26 mouse cellular contexts compared by ENCODE assay signal in genomic region chr5:143422990-143423389, GRCm38 (mm10). TPM values are rescaled to one million over a fixed set of nuclear protein-coding genes. Genes with fewer than 3 reads are reported as not detected.
DNase-seq lines count a peak whose midpoint lies in the region; ATAC-seq and TF ChIP-seq lines count a peak whose summit lies in the region.
"Had no signal": no experiment of that assay in that cellular context is flagged by ENCODE, and none has a peak within 500 bp of the region (broad histone marks: within the 10 kb centered on the region; RNA-seq: fewer than 3 reads in every experiment).

No protein-coding gene starts in this region.

- no peaks in the 10 kb centered on the region for H3K27me3 ChIP-seq in intestine, embryonic 14.5 days (replicated peaks; ENCODE audit: control insufficient read depth, insufficient read depth, low read length)
- H3K27me3 ChIP-seq in intestine, embryonic 15.5 days (replicated peaks): no peaks in the 10 kb centered on the region
- no peaks in the 10 kb centered on the region for H3K27me3 ChIP-seq in liver, postnatal 0 days (ENCODE audit: insufficient read depth, low read length)
- H3K27me3 ChIP-seq in liver, embryonic 12.5 days (replicated peaks): no peaks in the 10 kb centered on the region
- H3K27me3 ChIP-seq in MEL (ENCODE audit: control insufficient read depth in 1 of 2, insufficient read depth in 2 of 2, low read length in 2 of 2): no peaks in the 10 kb centered on the region
- H3K27me3 ChIP-seq in Patski: no peaks in the 10 kb centered on the region
- H3K27me3 ChIP-seq: embryonic facial prominence, embryonic 15.5 days; forebrain, embryonic 13.5 days; heart, embryonic 12.5 days; hindbrain, embryonic 15.5 days; limb, embryonic 12.5 days had no signal

- no peaks in the 10 kb centered on the region for H3K79me2 ChIP-seq in MEL (ENCODE audit: control insufficient read depth, insufficient read depth, low read length, poor library complexity)

- ATAC-seq in intestine, embryonic 14.5 days (replicated peaks; ENCODE audit: low FRiP score, low TSS enrichment, low read depth): 0 out of 2 replicates have a peak, but pooled peaks have one; percentile 16
- ATAC-seq in intestine, embryonic 15.5 days: no peak
- ATAC-seq in liver, postnatal 0 days: no peak
- no peak for ATAC-seq in liver, embryonic 12.5 days
- no peak for ATAC-seq in Patski
- ATAC-seq: forebrain, embryonic 13.5 days had no signal

- peaks cover 46% of the 10 kb centered on the region for H3K36me3 ChIP-seq in intestine, embryonic 14.5 days (ENCODE audit: control insufficient read depth, insufficient read depth, low read length)
- peaks cover 39% of the 10 kb centered on the region for H3K36me3 ChIP-seq in intestine, embryonic 15.5 days
- H3K36me3 ChIP-seq in liver, postnatal 0 days (replicated peaks; ENCODE audit: insufficient read depth, low read length): peaks cover 40% of the 10 kb centered on the region
- peaks cover 57% of the 10 kb centered on the region for H3K36me3 ChIP-seq in liver, embryonic 12.5 days
- H3K36me3 ChIP-seq in MEL (ENCODE audit: control insufficient read depth in 1 of 2, insufficient read depth in 2 of 2, low read length in 2 of 2): peaks cover 0 to 3% of the 10 kb centered on the region in 2 experiments; a peak in 3 of 4 replicates

- WGBS in intestine, embryonic 14.5 days: 67% methylated on average over 4 of the region's 4 CpGs
- 76% methylated on average over 4 of the region's 4 CpGs for WGBS in intestine, embryonic 15.5 days
- 81% methylated on average over 4 of the region's 4 CpGs for WGBS in liver, postnatal 0 days (ENCODE audit: insufficient replicate concordance)
- WGBS in liver, embryonic 12.5 days (ENCODE audit: insufficient replicate concordance): 71% methylated on average over 4 of the region's 4 CpGs

- POLR2A ChIA-PET in Patski (lab: Charles Lee): interaction anchor here (0.8 kb wide), 1 partner anchor 93 kb away, joined by 3 read pairs; no protein-coding TSS in a partner anchor

- H3K27ac ChIP-seq in intestine, embryonic 14.5 days (ENCODE audit: low read depth): no peak overlapping the region
- H3K27ac ChIP-seq in intestine, embryonic 15.5 days: no peak overlapping the region
- no peak overlapping the region for H3K27ac ChIP-seq in liver, postnatal 0 days (ENCODE audit: low read depth)
- H3K27ac ChIP-seq in liver, embryonic 12.5 days: no peak overlapping the region
- no peak overlapping the region for H3K27ac ChIP-seq in MEL (ENCODE audit: control insufficient read depth, low read depth, low read length)
- H3K27ac ChIP-seq: embryonic facial prominence, embryonic 10.5 days; embryonic facial prominence, embryonic 15.5 days; forebrain, embryonic 13.5 days; hindbrain, embryonic 10.5 days; hindbrain, embryonic 15.5 days; limb, embryonic 12.5 days; midbrain, embryonic 10.5 days had no signal

- no peak for TF ChIP-seq POLR2A in MEL (IDR thresholded peaks at IDR 0.05; ENCODE audit: control insufficient read depth in 1 of 2, insufficient read depth in 1 of 2, low read depth in 1 of 2, low read length in 2 of 2, poor library complexity in 1 of 2)

- in situ Hi-C loops in Patski (cut with MboI; ENCODE audit: low pct_unique_long_range_greater_than_20kb): no loop called here

- no peak for DNase-seq in intestine, embryonic 14.5 days (ENCODE audit: low spot score)
- DNase-seq in liver, postnatal 0 days: no peak
- DNase-seq in MEL (ENCODE audit: low read depth, low spot score) (no peak), Patski (ENCODE audit: low read depth, low spot score) (no peak)
- DNase-seq: adrenal gland, adult 8-10 months; B cell, adult 2 months; cerebellum, adult 2 months; cerebellum, postnatal 25 days; gastrocnemius, postnatal 25 days; heart, adult 11 months; heart, postnatal 10 days; kidney, adult 2 months; kidney, postnatal 4 days; layer of hippocampus, adult 9-11 months; retina, postnatal 1 day; right cerebral cortex, postnatal 14 days had no signal

- H3K9me3 ChIP-seq in intestine, embryonic 14.5 days (ENCODE audit: control insufficient read depth, low read length): no peaks in the 10 kb centered on the region
- no peaks in the 10 kb centered on the region for H3K9me3 ChIP-seq in intestine, embryonic 15.5 days
- H3K9me3 ChIP-seq in liver, postnatal 0 days (ENCODE audit: low read length): no peaks in the 10 kb centered on the region
- no peaks in the 10 kb centered on the region for H3K9me3 ChIP-seq in liver, embryonic 12.5 days (replicated peaks)
- no peaks in the 10 kb centered on the region for H3K9me3 ChIP-seq in MEL (replicated peaks; ENCODE audit: insufficient read depth, low read length)
- H3K9me3 ChIP-seq: embryonic facial prominence, embryonic 10.5 days; embryonic facial prominence, embryonic 15.5 days; forebrain, embryonic 13.5 days; heart, embryonic 12.5 days; hindbrain, embryonic 10.5 days; hindbrain, embryonic 15.5 days; limb, embryonic 12.5 days; midbrain, embryonic 10.5 days had no signal

- no peaks in the 10 kb centered on the region for H3K4me1 ChIP-seq in intestine, embryonic 14.5 days (replicated peaks; ENCODE audit: control insufficient read depth, insufficient read depth, low read length)
- H3K4me1 ChIP-seq in intestine, embryonic 15.5 days (replicated peaks): no peaks in the 10 kb centered on the region
- H3K4me1 ChIP-seq in liver, postnatal 0 days (ENCODE audit: insufficient read depth): no peaks in the 10 kb centered on the region
- H3K4me1 ChIP-seq in liver, embryonic 12.5 days: 0 out of 2 replicates have a peak, but pooled peaks cover 3% of the 10 kb centered on the region
- peaks cover 0 to 5% of the 10 kb centered on the region in 2 experiments; a peak in 1 of 4 replicates for H3K4me1 ChIP-seq in MEL (ENCODE audit: control insufficient read depth in 1 of 2, insufficient read depth in 2 of 2, low read length in 2 of 2)
- H3K4me1 ChIP-seq: embryonic facial prominence, embryonic 10.5 days; embryonic facial prominence, embryonic 15.5 days; forebrain, embryonic 13.5 days; heart, embryonic 12.5 days; hindbrain, embryonic 10.5 days; hindbrain, embryonic 15.5 days; limb, embryonic 12.5 days; midbrain, embryonic 10.5 days had no signal

- peak; percentile 17; the same call in 1 of the 2 replicates for TF ChIP-seq CTCF in liver, postnatal 0 days (IDR thresholded peaks at IDR 0.05; ENCODE audit: low read depth)
- TF ChIP-seq CTCF in MEL (IDR thresholded peaks at IDR 0.05 in 2 of 3, conservative IDR thresholded peaks at IDR 0.05 in 1 of 3; ENCODE audit: control insufficient read depth in 1 of 3, insufficient read depth in 1 of 3, low read depth in 2 of 3, low read length in 3 of 3, poor library complexity in 1 of 3, severe bottlenecking in 1 of 3) (peak in 1 of 3 experiments; percentile 41; a peak in 2 of 6 replicates), Patski (IDR thresholded peaks at IDR 0.05) (peak; percentile 51)

- no peak overlapping the region for H3K9ac ChIP-seq in intestine, embryonic 14.5 days (ENCODE audit: low read length)
- no peak overlapping the region for H3K9ac ChIP-seq in intestine, embryonic 15.5 days
- H3K9ac ChIP-seq in liver, postnatal 0 days (replicated peaks): no peak overlapping the region
- H3K9ac ChIP-seq in liver, embryonic 12.5 days: no peak overlapping the region
- no peak overlapping the region for H3K9ac ChIP-seq in MEL (ENCODE audit: control insufficient read depth, low read depth, low read length, poor library complexity, severe bottlenecking)
- H3K9ac ChIP-seq: embryonic facial prominence, embryonic 15.5 days; forebrain, embryonic 13.5 days; heart, embryonic 12.5 days; hindbrain, embryonic 15.5 days; limb, embryonic 12.5 days had no signal

- no peak overlapping the region for H3K4me3 ChIP-seq in intestine, embryonic 14.5 days (ENCODE audit: low read depth, low read length)
- H3K4me3 ChIP-seq in intestine, embryonic 15.5 days (replicated peaks): no peak overlapping the region
- no peak overlapping the region for H3K4me3 ChIP-seq in liver, postnatal 0 days (ENCODE audit: low read depth, low read length)
- H3K4me3 ChIP-seq in liver, embryonic 12.5 days: no peak overlapping the region
- H3K4me3 ChIP-seq in MEL (ENCODE audit: control insufficient read depth in 1 of 2, insufficient read depth in 1 of 2, low read depth in 2 of 2, low read length in 2 of 2): no peak overlapping the region
- H3K4me3 ChIP-seq: embryonic facial prominence, embryonic 10.5 days; embryonic facial prominence, embryonic 15.5 days; forebrain, embryonic 13.5 days; heart, embryonic 12.5 days; hindbrain, embryonic 10.5 days; hindbrain, embryonic 15.5 days; limb, embryonic 12.5 days; midbrain, embryonic 10.5 days had no signal

- TF ChIP-seq RAD21 in MEL (IDR thresholded peaks at IDR 0.05; ENCODE audit: low read depth, low read length): no peak; the same call in 1 of the 2 replicates

- no peak overlapping the region for H3K4me2 ChIP-seq in intestine, embryonic 14.5 days (ENCODE audit: low read length)
- no peak overlapping the region for H3K4me2 ChIP-seq in intestine, embryonic 15.5 days (replicated peaks)
- no peak overlapping the region for H3K4me2 ChIP-seq in liver, postnatal 0 days (ENCODE audit: low read depth, low read length)
- H3K4me2 ChIP-seq in liver, embryonic 12.5 days: no peak overlapping the region
- H3K4me2 ChIP-seq: embryonic facial prominence, embryonic 15.5 days; forebrain, embryonic 13.5 days; heart, embryonic 12.5 days; hindbrain, embryonic 15.5 days; limb, embryonic 12.5 days had no signal

- CTCF ChIA-PET in Patski (lab: Charles Lee): interaction anchor here (3.3 to 3.5 kb wide), 2 partner anchors 12 to 89 kb away, joined by 10 to 13 read pairs; no protein-coding TSS in a partner anchor

- no peak for TF ChIP-seq EP300 in liver, postnatal 0 days (IDR thresholded peaks at IDR 0.05; ENCODE audit: low read depth)
- no peak for TF ChIP-seq EP300 in MEL (IDR thresholded peaks at IDR 0.05; ENCODE audit: low read depth in 1 of 2, low read length in 2 of 2)

RNA-seq across cellular contexts. Expression of gene Kdelr2, which starts 19.4 kb away (rescaled TPM):
- 311 and 337 TPM in 2 replicates for polyA plus RNA-seq in intestine, embryonic 14.5 days (2014; fragmentation: Nextera tagmentation; extraction: Ambion mirVana)
- 339 and 371 TPM in 2 replicates for polyA plus RNA-seq in intestine, embryonic 15.5 days (2015; fragmentation: Nextera tagmentation; extraction: Ambion mirVana)
- polyA plus RNA-seq in liver, postnatal 0 days (2015; fragmentation: Nextera tagmentation; extraction: Ambion mirVana): 146 and 160 TPM in 2 replicates
- polyA plus RNA-seq in liver, embryonic 12.5 days (2016; fragmentation: Nextera tagmentation; extraction: Ambion mirVana): 171 and 174 TPM in 2 replicates
- total RNA-seq in MEL (2012; rRNA removed): 62.5 and 80.5 TPM in 2 replicates
- polyA plus RNA-seq in MEL (2012; ENCODE audit: insufficient read depth in 1 of 2, insufficient read length in 2 of 2, low read depth in 1 of 2, low replicate concordance in 2 of 2, missing spikeins in 1 of 2) (10 to 100 TPM in 1 of 2 experiments, not detected in 1; 94.4 TPM), Patski (2021) (117 TPM)

RNA-seq across cellular contexts. Expression of gene Daglb, which starts 41.4 kb away (rescaled TPM):
- polyA plus RNA-seq in intestine, embryonic 14.5 days (2014; fragmentation: Nextera tagmentation; extraction: Ambion mirVana): 9.3 and 10.3 TPM in 2 replicates
- 11.1 and 13.1 TPM in 2 replicates for polyA plus RNA-seq in intestine, embryonic 15.5 days (2015; fragmentation: Nextera tagmentation; extraction: Ambion mirVana)
- 4.8 and 5.6 TPM in 2 replicates for polyA plus RNA-seq in liver, postnatal 0 days (2015; fragmentation: Nextera tagmentation; extraction: Ambion mirVana)
- 11.8 and 12.6 TPM in 2 replicates for polyA plus RNA-seq in liver, embryonic 12.5 days (2016; fragmentation: Nextera tagmentation; extraction: Ambion mirVana)
- total RNA-seq in MEL (2012; rRNA removed): 9.0 and 10.4 TPM in 2 replicates
- polyA plus RNA-seq in MEL (2012; ENCODE audit: insufficient read depth in 1 of 2, insufficient read length in 2 of 2, low read depth in 1 of 2, low replicate concordance in 2 of 2, missing spikeins in 1 of 2): 1 to 10 TPM in 1 of 2 experiments, not detected in 1; 8.9 TPM
- 7.3 TPM for polyA plus RNA-seq in Patski (2021)
